Mouse (Mus musculus): ENCODE measurements around the gene Gif. TPM values are rescaled to one million over a fixed set of nuclear protein-coding genes. Genes with fewer than 3 reads are reported as not detected.

Gene Gif
- polyA plus RNA-seq, 1 experiment from 2014 or later, result not detected

DNA sequence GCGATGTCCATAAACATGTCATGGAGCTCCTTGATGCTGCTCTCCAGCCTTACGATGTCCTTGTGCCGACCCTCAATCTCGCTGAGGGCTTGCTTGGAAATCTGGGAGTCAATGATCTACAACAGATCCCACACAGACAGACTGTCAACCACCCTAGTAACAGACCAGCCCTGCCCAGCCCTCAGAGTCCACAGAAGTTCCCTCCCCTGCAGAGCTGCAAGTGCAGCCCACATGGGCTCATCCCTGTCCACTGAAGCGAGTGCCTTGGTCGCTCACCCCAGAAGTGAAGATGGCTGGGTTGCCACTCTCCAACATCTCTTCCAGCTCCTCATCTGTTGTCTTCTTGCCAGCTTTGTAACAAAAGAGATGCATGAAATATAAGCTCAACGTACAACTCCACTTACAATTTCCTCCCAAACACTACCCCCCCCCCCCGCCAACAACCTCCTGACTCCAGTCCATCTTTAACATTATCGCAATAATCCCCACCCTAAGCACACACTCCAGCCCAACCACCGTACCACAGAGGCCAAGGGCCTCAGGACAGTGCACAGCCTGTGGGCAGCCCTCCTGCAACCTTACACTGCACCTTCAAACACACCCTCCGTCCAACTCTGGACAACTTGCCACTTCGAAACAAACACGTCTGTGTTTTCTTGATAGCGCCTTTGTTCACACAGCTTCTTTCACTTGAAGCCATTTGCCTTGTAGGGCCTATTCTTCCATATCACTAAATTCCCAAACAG is 38.2 kb downstream of the Gif start:
- 90% methylated on average over 14 of the region's 14 CpGs for WGBS
- H3K9me3 ChIP-seq (ENCODE audit: control insufficient read depth, low read length), result no peaks in the 10 kb centered on the region
- no peak overlapping the region for H3K4me3 ChIP-seq (ENCODE audit: low read depth, low read length)
- no peak overlapping the region for H3K27ac ChIP-seq (replicated peaks; ENCODE audit: low read depth, low read length)
- ATAC-seq (ENCODE audit: insufficient number of reproducible peaks, low FRiP score, low TSS enrichment, low read depth), result no peak
- no peak overlapping the region for H3K9ac ChIP-seq (ENCODE audit: low read length)
- no peaks in the 10 kb centered on the region for H3K27me3 ChIP-seq (ENCODE audit: control insufficient read depth, insufficient read depth, low read length)
- H3K36me3 ChIP-seq (ENCODE audit: control insufficient read depth, insufficient read depth, low read length), result no peaks in the 10 kb centered on the region
- H3K4me2 ChIP-seq (ENCODE audit: low read depth, severe bottlenecking), result no peak overlapping the region
- DNase-seq (ENCODE audit: low spot score), result no peak
- H3K4me1 ChIP-seq (ENCODE audit: control insufficient read depth, insufficient read depth, low read length), result no peaks in the 10 kb centered on the region

DNA sequence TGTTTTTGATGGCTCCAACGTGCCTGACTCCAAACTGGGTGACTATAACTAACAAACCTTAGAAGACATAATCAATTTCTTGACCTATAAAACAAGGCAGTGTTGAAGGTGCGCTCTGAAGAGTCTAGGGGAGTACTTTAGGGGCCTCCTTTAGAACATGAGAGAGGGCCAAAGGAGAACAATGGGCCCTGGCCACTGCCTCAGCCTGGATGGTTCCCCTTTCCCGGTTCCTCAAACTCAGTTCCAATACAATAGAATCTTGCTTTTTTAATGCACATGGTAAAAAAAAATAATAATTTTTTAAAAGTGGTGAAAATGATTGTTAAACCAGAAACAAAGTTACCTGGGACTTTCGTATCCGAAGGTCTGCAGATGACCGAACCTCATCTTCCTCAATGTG is 40.5 kb downstream of the Gif start:
- DNase-seq (ENCODE audit: low spot score) (no peak), ATAC-seq (ENCODE audit: insufficient number of reproducible peaks, low FRiP score, low TSS enrichment, low read depth) (no peak)
- H3K9ac ChIP-seq (ENCODE audit: low read length), result no peak overlapping the region
- no peak overlapping the region for H3K4me3 ChIP-seq (ENCODE audit: low read depth, low read length)
- no peak overlapping the region for H3K4me2 ChIP-seq (ENCODE audit: low read depth, severe bottlenecking)
- no peaks in the 10 kb centered on the region for H3K9me3 ChIP-seq (ENCODE audit: control insufficient read depth, low read length)
- no peaks in the 10 kb centered on the region for H3K36me3 ChIP-seq (ENCODE audit: control insufficient read depth, insufficient read depth, low read length)
- no peaks in the 10 kb centered on the region for H3K4me1 ChIP-seq (ENCODE audit: control insufficient read depth, insufficient read depth, low read length)
- WGBS, result 90% methylated on average over 6 of the region's 6 CpGs
- H3K27me3 ChIP-seq (ENCODE audit: control insufficient read depth, insufficient read depth, low read length), result no peaks in the 10 kb centered on the region
- no peak overlapping the region for H3K27ac ChIP-seq (replicated peaks; ENCODE audit: low read depth, low read length)

DNA sequence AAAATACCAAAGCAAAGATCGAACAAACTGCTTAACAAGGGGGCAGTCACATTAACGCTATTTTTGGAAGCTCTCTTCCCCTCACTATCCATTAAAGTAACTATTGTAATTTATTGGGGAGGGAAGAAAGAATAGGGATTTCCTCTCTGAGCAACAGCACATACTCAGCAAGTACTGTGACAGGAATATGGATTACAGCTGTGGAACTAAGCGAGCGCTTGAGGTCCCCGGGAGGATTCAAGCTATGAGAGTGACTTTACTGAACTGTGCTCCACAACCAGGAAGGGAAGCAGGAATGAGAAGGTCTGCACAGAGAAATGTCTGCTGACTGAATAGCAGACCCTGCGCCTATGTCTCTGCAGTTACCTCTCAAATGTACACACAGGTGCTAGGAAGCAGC is 41.5 kb downstream of the Gif start:
- H3K9me3 ChIP-seq (ENCODE audit: control insufficient read depth, low read length), result no peaks in the 10 kb centered on the region
- DNase-seq (ENCODE audit: low spot score), result no peak
- no peak overlapping the region for H3K27ac ChIP-seq (replicated peaks; ENCODE audit: low read depth, low read length)
- no peak overlapping the region for H3K4me2 ChIP-seq (ENCODE audit: low read depth, severe bottlenecking)
- no peaks in the 10 kb centered on the region for H3K4me1 ChIP-seq (ENCODE audit: control insufficient read depth, insufficient read depth, low read length)
- H3K36me3 ChIP-seq (ENCODE audit: control insufficient read depth, insufficient read depth, low read length), result no peaks in the 10 kb centered on the region
- no peak overlapping the region for H3K9ac ChIP-seq (ENCODE audit: low read length)
- 84% methylated on average over 6 of the region's 6 CpGs for WGBS
- H3K27me3 ChIP-seq (ENCODE audit: control insufficient read depth, insufficient read depth, low read length), result no peaks in the 10 kb centered on the region
- H3K4me3 ChIP-seq (ENCODE audit: low read depth, low read length), result no peak overlapping the region
- ATAC-seq (ENCODE audit: insufficient number of reproducible peaks, low FRiP score, low TSS enrichment, low read depth), result no peak

GRCm38 (mm10) chr19:11791825-11792224 is 44.5 kb downstream of the Gif start:
- DNase-seq (ENCODE audit: low spot score), result no peak
- Histone ChIP-seq H3K36me3 (ENCODE audit: control insufficient read depth, insufficient read depth, low read length) (no peaks in the 10 kb centered on the region), H3K4me2 (ENCODE audit: low read depth, severe bottlenecking) (no peak overlapping the region), H3K4me3 (ENCODE audit: low read depth, low read length) (no peak overlapping the region), H3K9ac (ENCODE audit: low read length) (no peak overlapping the region), H3K27ac (replicated peaks; ENCODE audit: low read depth, low read length) (no peak overlapping the region), H3K27me3 (ENCODE audit: control insufficient read depth, insufficient read depth, low read length) (no peaks in the 10 kb centered on the region), H3K9me3 (ENCODE audit: control insufficient read depth, low read length) (no peaks in the 10 kb centered on the region), H3K4me1 (ENCODE audit: control insufficient read depth, insufficient read depth, low read length) (no peaks in the 10 kb centered on the region)
- WGBS, result 81% methylated on average over 5 of the region's 5 CpGs
- ATAC-seq (ENCODE audit: insufficient number of reproducible peaks, low FRiP score, low TSS enrichment, low read depth), result no peak

GRCm38 (mm10) chr19:11793741-11794359 is 46.5 kb downstream of the Gif start:
- H3K9me3 ChIP-seq (ENCODE audit: control insufficient read depth, low read length), result no peaks in the 10 kb centered on the region
- H3K9ac ChIP-seq (ENCODE audit: low read length), result no peak overlapping the region
- no peak overlapping the region for H3K4me2 ChIP-seq (ENCODE audit: low read depth, severe bottlenecking)
- H3K36me3 ChIP-seq (ENCODE audit: control insufficient read depth, insufficient read depth, low read length), result no peaks in the 10 kb centered on the region
- H3K27ac ChIP-seq (replicated peaks; ENCODE audit: low read depth, low read length), result no peak overlapping the region
- WGBS, result 69% methylated on average over 2 of the region's 2 CpGs
- DNase-seq (ENCODE audit: low spot score) (no peak), ATAC-seq (ENCODE audit: insufficient number of reproducible peaks, low FRiP score, low TSS enrichment, low read depth) (no peak)
- no peaks in the 10 kb centered on the region for H3K27me3 ChIP-seq (ENCODE audit: control insufficient read depth, insufficient read depth, low read length)
- H3K4me3 ChIP-seq (ENCODE audit: low read depth, low read length), result no peak overlapping the region
- no peaks in the 10 kb centered on the region for H3K4me1 ChIP-seq (ENCODE audit: control insufficient read depth, insufficient read depth, low read length)

GRCm38 (mm10) chr19:11794447-11794846 is 47.1 kb downstream of the Gif start:
- Histone ChIP-seq H3K27me3 (ENCODE audit: control insufficient read depth, insufficient read depth, low read length) (no peaks in the 10 kb centered on the region), H3K9me3 (ENCODE audit: control insufficient read depth, low read length) (no peaks in the 10 kb centered on the region), H3K4me2 (ENCODE audit: low read depth, severe bottlenecking) (no peak overlapping the region), H3K36me3 (ENCODE audit: control insufficient read depth, insufficient read depth, low read length) (no peaks in the 10 kb centered on the region), H3K4me1 (ENCODE audit: control insufficient read depth, insufficient read depth, low read length) (no peaks in the 10 kb centered on the region), H3K9ac (ENCODE audit: low read length) (no peak overlapping the region), H3K27ac (replicated peaks; ENCODE audit: low read depth, low read length) (no peak overlapping the region), H3K4me3 (ENCODE audit: low read depth, low read length) (no peak overlapping the region)
- WGBS, result 91% methylated on average over 6 of the region's 6 CpGs
- ATAC-seq (ENCODE audit: insufficient number of reproducible peaks, low FRiP score, low TSS enrichment, low read depth) (no peak), DNase-seq (ENCODE audit: low spot score) (no peak)

- ATAC-seq (ENCODE audit: insufficient number of reproducible peaks, low FRiP score, low TSS enrichment, low read depth), result no peak
- no peaks in the 10 kb centered on the region for H3K27me3 ChIP-seq (ENCODE audit: control insufficient read depth, insufficient read depth, low read length)
- H3K4me1 ChIP-seq (ENCODE audit: control insufficient read depth, insufficient read depth, low read length), result no peaks in the 10 kb centered on the region
- no peak overlapping the region for H3K9ac ChIP-seq (ENCODE audit: low read length)
- H3K4me2 ChIP-seq (ENCODE audit: low read depth, severe bottlenecking), result no peak overlapping the region
- 86% methylated on average over 8 of the region's 8 CpGs for WGBS
- H3K36me3 ChIP-seq (ENCODE audit: control insufficient read depth, insufficient read depth, low read length), result no peaks in the 10 kb centered on the region
- DNase-seq (ENCODE audit: low spot score), result no peak
- no peaks in the 10 kb centered on the region for H3K9me3 ChIP-seq (ENCODE audit: control insufficient read depth, low read length)
- no peak overlapping the region for H3K27ac ChIP-seq (replicated peaks; ENCODE audit: low read depth, low read length)
- no peak overlapping the region for H3K4me3 ChIP-seq (ENCODE audit: low read depth, low read length)
Observed at GRCm38 (mm10) chr19:11800531-11801315, 53.4 kb downstream of the Gif start.

GRCm38 (mm10) chr19:11804423-11804822 is 57.1 kb downstream of the Gif start:
- no peaks in the 10 kb centered on the region for H3K4me1 ChIP-seq (ENCODE audit: control insufficient read depth, insufficient read depth, low read length)
- no peak overlapping the region for H3K27ac ChIP-seq (replicated peaks; ENCODE audit: low read depth, low read length)
- DNase-seq (ENCODE audit: low spot score) (no peak), ATAC-seq (ENCODE audit: insufficient number of reproducible peaks, low FRiP score, low TSS enrichment, low read depth) (no peak)
- no peak overlapping the region for H3K9ac ChIP-seq (ENCODE audit: low read length)
- 79% methylated on average over 1 of the region's 1 CpGs for WGBS
- H3K36me3 ChIP-seq (ENCODE audit: control insufficient read depth, insufficient read depth, low read length), result no peaks in the 10 kb centered on the region
- no peak overlapping the region for H3K4me2 ChIP-seq (ENCODE audit: low read depth, severe bottlenecking)
- H3K4me3 ChIP-seq (ENCODE audit: low read depth, low read length), result no peak overlapping the region
- H3K27me3 ChIP-seq (ENCODE audit: control insufficient read depth, insufficient read depth, low read length), result no peaks in the 10 kb centered on the region
- no peaks in the 10 kb centered on the region for H3K9me3 ChIP-seq (ENCODE audit: control insufficient read depth, low read length)

All from limb, embryonic 11.5 days (tissue).